Mouse (Mus musculus): ENCODE data around the gene Alx1. TPM values are rescaled to one million over a fixed set of nuclear protein-coding genes. Genes with fewer than 3 reads are reported as not detected.

Gene Alx1
- polyA plus RNA-seq (2012; ENCODE audit: insufficient read depth, insufficient read length, missing spikeins), result not detected in 2 replicates

DNA sequence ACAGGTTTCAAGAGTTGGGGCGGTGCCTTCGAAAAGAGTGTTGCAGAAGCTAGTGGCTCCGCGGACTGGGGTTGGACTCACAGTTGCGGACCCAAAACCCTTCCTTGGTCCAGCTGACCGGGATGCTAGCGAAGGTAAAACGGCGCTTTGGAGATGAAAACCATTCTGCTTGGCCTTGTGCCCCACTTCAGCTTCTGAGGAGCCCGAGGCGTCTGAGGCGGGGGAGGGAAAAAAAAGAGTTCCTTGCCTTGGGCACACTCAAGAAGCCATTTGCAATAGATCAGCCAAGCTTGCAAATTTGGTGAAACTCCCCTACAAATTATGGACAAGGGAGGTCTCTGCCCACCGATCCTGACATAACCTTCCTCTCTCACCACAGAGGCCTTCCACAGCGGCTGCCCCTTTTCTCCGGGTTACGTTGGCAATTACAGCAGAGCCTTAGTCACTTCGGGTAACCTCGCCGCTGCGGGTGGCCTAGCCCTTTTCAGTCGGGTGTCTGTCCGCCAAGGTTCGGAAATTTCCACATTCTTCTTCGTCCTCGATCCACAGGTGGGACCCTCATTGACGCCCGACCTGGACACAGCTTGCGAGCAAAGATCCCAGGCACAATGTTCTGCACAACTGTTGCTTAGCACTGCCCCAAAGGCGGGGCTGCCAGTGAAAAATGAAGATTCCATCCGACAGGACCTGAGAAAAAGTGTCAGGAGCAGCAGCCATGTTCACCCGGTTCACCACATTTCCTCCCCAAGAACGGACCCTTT lies at the start of gene Alx1:
Alx1 (minus strand) TSS at position 486 of the 761 bp plus-strand sequence.
- H3K4me1 ChIP-seq (ENCODE audit: control insufficient read depth, insufficient read depth, insufficient read length, low read length), result peaks cover 3% of the 10 kb centered on the region; the same call in 1 of the 2 replicates
- H3K27ac ChIP-seq (replicated peaks; ENCODE audit: low read depth, low read length), result no peak within 1 kb of the TSS
- no peak within 1 kb of the TSS for H3K4me3 ChIP-seq (ENCODE audit: insufficient read depth, low read depth, low read length)

DNA sequence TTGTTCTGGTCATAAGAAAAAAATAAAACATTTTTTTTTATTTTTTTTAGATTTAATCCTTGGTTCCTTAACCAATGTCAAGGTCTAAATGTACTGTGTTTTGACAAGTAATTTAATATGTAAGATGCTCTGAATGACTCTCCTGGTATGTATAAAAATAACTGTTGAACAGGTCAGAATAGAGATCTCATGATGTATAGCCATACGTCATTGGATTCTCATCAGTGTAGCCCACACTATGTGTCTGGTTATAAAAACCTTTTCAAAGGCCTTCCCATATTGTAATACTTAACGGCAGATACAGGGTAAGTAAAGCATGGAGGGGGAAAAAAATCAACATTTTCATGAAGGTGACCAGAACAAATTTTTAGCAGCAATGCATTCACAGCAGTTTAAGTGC lies 19.6 kb upstream of the Alx1 start:
- no peaks in the 10 kb centered on the region for H3K4me1 ChIP-seq (ENCODE audit: control insufficient read depth, insufficient read depth, insufficient read length, low read length)
- no peak overlapping the region for H3K4me3 ChIP-seq (ENCODE audit: insufficient read depth, low read depth, low read length)
- no peak overlapping the region for H3K27ac ChIP-seq (replicated peaks; ENCODE audit: low read depth, low read length)

DNA sequence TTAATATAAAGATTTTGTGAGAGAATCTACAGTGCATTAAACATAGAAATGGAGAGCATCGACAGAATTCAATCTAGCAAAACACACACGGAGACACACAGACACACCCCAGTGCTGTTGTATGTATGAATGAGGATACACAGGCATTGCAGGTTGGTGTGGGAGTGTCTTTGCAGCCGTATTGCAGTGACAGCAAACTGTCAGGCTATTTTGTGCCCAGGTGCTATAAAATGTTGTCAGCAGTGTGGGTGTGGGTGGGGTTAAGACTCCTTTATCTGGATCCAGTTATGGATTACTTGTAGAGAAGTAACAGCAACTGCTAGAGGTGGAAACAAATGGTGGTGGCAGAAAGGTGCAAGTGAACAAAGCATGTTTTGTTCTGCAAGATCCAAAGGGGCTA lies 16.6 kb upstream of the Alx1 start:
- Histone ChIP-seq H3K4me1 (ENCODE audit: control insufficient read depth, insufficient read depth, insufficient read length, low read length) (no peaks in the 10 kb centered on the region), H3K4me3 (ENCODE audit: insufficient read depth, low read depth, low read length) (no peak overlapping the region), H3K27ac (replicated peaks; ENCODE audit: low read depth, low read length) (no peak overlapping the region)

DNA sequence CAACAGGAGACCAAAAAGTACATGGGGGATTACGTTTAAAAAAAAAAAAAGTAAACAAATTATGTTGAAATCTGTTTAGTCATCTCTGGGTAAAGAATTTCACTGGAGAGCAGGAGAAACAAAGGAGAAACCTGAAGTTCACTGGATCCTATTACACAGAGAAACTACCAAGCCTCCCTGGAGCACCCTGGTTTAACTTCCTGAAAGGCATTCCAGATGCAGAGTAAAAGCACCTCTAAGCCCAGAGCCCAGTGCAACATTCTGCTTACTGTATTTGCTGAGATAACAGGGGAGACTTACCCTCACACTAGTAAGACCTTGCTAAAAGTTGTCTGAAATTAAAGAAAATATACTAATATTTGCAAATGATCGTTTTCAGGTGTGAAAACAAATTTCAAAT lies 15.0 kb upstream of the Alx1 start:
- Histone ChIP-seq H3K4me1 (ENCODE audit: control insufficient read depth, insufficient read depth, insufficient read length, low read length) (no peaks in the 10 kb centered on the region), H3K4me3 (ENCODE audit: insufficient read depth, low read depth, low read length) (no peak overlapping the region), H3K27ac (replicated peaks; ENCODE audit: low read depth, low read length) (no peak overlapping the region)

DNA sequence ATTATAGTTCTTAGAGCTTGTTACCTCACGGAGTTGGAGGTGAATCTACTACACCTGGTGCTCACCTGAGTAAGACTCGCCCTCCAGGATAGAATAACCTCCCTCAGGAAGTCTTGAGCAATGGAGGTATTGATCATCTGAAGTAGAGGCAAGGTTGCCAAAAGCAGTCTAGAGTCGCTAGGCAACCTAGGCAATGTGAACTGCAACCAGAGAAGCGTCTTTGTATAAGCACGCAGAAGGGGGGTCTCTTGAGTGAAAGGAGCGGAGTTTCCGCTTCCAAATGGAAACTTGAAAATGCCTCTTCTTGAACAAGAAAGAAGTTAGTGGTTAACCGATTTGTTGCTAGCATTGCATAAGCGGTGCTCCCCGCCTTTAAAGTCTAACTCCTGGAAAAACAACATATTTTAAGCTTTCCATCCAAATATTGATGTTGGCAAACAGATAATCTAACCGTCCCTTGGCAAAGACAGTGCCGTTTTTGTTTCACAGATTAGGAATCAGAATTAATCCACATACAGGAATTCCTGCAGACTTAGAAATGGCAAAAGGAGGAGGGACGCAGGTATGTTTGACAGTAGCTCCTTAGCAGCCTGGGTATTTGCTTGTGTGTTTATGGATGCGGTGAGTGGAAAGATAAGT lies 5.1 kb upstream of the Alx1 start:
- Histone ChIP-seq H3K4me1 (ENCODE audit: control insufficient read depth, insufficient read depth, insufficient read length, low read length) (no peaks in the 10 kb centered on the region), H3K27ac (replicated peaks; ENCODE audit: low read depth, low read length) (no peak overlapping the region), H3K4me3 (ENCODE audit: insufficient read depth, low read depth, low read length) (no peak overlapping the region)

DNA sequence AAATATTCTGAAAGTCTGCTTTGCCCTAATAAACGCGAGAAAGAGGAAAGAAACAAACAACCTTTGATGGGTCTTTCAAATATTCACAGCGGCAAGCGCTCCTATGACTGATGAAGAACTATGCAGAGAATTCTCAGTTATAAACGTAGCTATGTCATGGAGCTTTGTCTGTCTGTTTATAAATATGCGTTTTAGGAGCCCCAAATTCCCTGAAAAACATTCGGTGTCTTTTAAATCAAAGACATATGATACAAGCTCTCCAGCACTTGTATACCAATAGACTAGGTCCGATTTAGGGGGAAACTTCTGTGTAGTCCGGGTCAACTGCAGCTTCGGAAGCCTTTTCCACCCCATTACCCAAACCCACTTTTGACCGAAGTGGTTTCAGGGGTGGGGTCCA lies 916 bp upstream of the Alx1 start:
- Histone ChIP-seq H3K27ac (replicated peaks; ENCODE audit: low read depth, low read length) (no peak overlapping the region), H3K4me1 (ENCODE audit: control insufficient read depth, insufficient read depth, insufficient read length, low read length) (peaks cover 3% of the 10 kb centered on the region; the same call in 1 of the 2 replicates), H3K4me3 (ENCODE audit: insufficient read depth, low read depth, low read length) (no peak overlapping the region)

DNA sequence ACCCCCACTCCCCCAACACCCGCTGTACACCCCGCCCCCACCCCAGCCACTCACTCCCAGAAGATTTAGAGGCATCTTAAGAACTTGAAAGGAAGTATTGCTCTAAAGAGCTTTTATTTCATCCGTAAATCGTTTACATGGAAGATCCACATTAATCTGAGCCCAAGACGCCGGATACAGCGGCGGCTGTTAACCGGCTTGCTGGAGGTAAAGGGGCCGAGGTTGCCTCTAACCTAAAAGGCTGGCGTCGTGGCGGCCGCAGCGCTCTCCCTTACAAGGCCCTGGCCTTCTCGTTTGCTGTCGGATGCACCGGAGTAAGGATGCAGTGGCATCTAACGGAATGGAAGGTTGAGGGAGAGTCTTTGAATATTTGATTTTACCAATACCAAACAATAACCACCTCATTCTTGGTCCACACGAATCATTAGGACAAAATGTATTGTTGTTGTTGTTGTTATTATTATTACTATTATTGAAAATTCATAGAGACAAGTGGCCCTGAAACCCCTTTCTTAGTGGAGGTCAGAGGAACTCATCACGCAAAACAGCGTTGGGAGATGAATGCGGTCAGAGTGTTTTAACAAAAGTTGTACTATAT lies 784 bp downstream of the Alx1 start:
- H3K4me3 ChIP-seq (ENCODE audit: insufficient read depth, low read depth, low read length), result no peak overlapping the region
- H3K27ac ChIP-seq (replicated peaks; ENCODE audit: low read depth, low read length), result no peak overlapping the region
- H3K4me1 ChIP-seq (ENCODE audit: control insufficient read depth, insufficient read depth, insufficient read length, low read length), result peaks cover 3% of the 10 kb centered on the region; the same call in 1 of the 2 replicates

DNA sequence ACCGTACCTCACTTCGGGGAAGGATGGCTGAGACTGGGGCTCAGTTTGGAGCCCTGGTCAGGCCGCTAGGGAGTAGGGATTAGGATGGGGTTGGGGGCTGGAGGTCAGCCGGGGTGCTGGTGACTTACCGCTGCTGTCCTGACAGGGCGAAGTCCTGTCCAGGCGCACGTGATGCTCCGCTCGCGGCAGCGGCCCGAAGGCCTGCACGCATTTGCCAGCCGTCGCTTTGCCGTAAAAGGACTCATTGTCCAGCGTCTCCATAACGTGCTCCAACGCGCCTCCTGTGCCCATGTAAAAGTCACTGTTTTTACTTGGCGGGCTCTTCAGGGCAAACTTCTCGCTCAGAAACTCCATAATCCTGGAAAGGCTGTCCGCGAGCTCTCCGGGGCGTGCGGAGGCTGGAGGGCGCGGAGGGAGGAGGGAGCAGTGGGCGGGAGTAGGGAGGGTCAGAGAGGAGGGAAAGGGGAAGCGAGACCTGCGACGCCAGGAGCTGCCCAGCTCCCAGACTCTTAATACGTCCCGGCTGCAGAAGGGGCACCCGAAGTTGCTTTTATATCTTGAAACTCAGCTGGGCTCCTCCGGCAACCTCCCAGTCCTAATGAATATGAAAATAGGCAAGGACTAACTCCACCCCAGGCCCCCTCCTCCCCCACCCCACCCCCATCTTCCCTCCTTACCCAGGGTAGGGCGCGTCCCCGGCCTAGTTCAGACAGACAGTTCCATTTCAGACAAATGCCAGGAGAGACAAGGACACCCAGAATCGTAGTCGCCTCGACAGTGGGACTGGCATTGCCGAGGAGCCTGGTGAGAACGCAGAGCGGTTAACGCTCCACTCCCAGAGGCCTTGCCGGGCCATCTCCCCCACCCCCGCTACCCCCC lies 1.5 kb downstream of the Alx1 start:
- Histone ChIP-seq H3K4me3 (ENCODE audit: insufficient read depth, low read depth, low read length) (peak overlapping the region; percentile 13; the same call in 1 of the 2 replicates), H3K27ac (replicated peaks; ENCODE audit: low read depth, low read length) (no peak overlapping the region), H3K4me1 (ENCODE audit: control insufficient read depth, insufficient read depth, insufficient read length, low read length) (peaks cover 3% of the 10 kb centered on the region; the same call in 1 of the 2 replicates)

DNA sequence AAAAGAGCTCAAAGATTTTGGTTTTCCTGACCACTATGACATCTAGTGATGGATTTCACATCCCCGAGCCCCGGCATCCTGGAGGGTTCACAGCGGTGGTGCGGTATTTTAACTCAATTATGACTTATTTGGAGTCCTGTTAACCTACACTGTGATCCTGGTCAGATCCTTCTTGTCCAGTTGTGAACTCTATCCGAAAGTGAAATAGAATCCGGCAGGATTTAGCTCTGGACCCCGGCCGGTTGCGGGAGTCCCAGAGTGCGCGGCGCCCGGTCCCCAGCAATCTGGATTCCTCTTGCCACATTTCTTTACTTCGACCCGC lies 2.1 kb downstream of the Alx1 start:
- H3K4me3 ChIP-seq (ENCODE audit: insufficient read depth, low read depth, low read length), result 0 out of 2 replicates have a peak overlapping the region, but pooled peaks have one; percentile 13
- no peak overlapping the region for H3K27ac ChIP-seq (replicated peaks; ENCODE audit: low read depth, low read length)
- H3K4me1 ChIP-seq (ENCODE audit: control insufficient read depth, insufficient read depth, insufficient read length, low read length), result peaks cover 3% of the 10 kb centered on the region; the same call in 1 of the 2 replicates

DNA sequence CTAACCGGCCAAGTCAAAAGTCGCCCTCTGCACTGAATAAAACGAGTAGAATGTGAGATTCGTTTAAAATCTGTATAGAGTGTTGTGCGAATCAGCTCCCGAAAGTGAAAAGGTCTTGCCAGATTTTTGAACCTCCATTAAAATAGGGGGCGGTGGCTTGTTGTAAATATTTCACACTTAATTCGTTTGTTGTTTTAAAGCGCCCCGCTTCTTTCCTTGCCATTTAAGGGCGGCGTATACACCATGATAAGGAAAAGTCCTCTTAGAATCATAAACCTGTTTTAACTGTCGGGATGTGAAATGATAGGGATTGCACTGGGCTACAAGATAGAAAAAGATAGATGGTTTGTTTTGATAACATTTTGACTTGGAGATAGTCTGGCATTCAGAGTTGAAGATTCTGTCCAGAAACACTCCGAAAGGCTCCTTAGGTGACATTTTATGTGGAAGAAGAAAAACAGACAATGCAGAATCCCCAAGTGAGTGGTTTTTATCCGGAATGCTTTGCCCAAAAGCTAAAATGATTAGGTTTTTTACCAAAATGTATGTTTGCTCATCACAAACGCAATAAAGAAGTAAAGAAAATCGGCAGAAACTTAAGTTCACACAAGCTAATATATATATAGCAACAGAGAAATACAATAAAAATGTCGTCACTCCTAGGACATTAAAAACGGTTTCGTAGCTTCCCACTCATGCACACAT lies 2.6 kb downstream of the Alx1 start:
- peaks cover 3% of the 10 kb centered on the region; the same call in 1 of the 2 replicates for H3K4me1 ChIP-seq (ENCODE audit: control insufficient read depth, insufficient read depth, insufficient read length, low read length)
- H3K4me3 ChIP-seq (ENCODE audit: insufficient read depth, low read depth, low read length), result no peak overlapping the region
- no peak overlapping the region for H3K27ac ChIP-seq (replicated peaks; ENCODE audit: low read depth, low read length)

DNA sequence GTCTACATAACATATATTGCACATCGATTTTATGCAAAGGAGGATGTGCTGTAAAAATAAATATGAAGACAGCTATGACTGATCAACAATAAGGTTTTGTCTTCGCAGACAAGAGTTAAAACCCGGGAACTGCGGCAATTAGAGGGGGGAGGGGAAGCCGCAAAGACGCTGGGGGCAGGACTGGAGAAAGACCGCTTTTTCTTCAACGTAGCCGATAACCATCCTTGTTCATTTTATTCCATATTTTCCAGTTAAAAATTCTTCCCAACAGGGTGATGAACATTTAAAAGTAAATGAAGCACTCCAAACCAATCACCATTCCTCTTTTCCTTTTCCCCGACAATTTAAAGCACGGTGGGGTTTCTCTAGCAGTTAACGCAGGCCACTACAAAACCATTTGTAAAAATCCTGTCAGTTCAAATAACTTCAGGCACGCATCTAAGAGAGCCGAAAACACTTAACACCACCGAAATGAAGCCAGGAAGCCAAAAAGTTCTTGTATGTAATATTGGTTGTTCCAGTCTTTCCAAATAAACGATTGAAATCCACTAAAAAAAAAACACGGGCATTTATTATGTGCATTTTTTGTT lies 3.3 kb downstream of the Alx1 start:
- no peak overlapping the region for H3K27ac ChIP-seq (replicated peaks; ENCODE audit: low read depth, low read length)
- H3K4me1 ChIP-seq (ENCODE audit: control insufficient read depth, insufficient read depth, insufficient read length, low read length), result peaks cover 3% of the 10 kb centered on the region; the same call in 1 of the 2 replicates
- no peak overlapping the region for H3K4me3 ChIP-seq (ENCODE audit: insufficient read depth, low read depth, low read length)

DNA sequence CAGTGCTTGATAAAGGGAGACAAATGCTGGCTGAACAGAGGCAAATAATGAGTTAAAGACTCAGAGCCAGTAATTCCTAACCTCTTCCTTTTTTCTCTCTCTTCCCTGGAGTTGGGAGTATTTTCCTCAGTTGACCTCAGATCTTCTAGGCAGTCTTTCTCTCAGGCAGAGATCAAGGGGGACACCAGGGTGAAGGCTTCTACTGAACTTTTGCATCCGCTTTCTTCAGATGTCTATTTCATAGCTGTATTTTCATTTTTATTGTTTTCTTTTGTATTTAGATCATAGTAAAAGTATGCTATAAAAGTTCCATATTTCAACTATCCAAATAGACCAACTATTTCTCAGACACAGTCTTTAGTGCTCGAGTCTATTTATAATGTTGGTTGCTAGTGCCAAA lies 27.5 kb downstream of the Alx1 start:
- no peak overlapping the region for H3K27ac ChIP-seq (replicated peaks; ENCODE audit: low read depth, low read length)
- no peak overlapping the region for H3K4me3 ChIP-seq (ENCODE audit: insufficient read depth, low read depth, low read length)
- H3K4me1 ChIP-seq (ENCODE audit: control insufficient read depth, insufficient read depth, insufficient read length, low read length), result no peaks in the 10 kb centered on the region

DNA sequence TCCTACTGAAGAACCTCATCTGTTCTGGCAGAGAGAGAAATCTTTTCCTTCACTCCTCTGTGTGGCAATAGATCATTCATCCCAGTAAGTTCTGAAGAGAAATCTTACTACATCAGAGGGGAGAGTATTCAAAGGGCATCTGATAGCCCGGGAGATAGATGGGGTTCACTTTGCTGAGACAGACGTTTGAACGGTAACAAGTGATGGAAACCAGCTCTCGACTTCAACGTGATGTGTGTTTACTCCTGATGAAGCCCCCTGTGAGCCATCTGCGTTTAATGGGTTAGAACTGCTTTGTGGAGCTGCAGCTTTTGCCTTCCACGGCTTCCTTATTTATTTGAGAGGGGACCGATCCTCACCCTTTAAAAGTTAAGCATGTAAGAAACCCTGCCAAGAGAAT lies 29.1 kb downstream of the Alx1 start:
- Histone ChIP-seq H3K4me1 (ENCODE audit: control insufficient read depth, insufficient read depth, insufficient read length, low read length) (no peaks in the 10 kb centered on the region), H3K4me3 (ENCODE audit: insufficient read depth, low read depth, low read length) (no peak overlapping the region), H3K27ac (replicated peaks; ENCODE audit: low read depth, low read length) (no peak overlapping the region)

DNA sequence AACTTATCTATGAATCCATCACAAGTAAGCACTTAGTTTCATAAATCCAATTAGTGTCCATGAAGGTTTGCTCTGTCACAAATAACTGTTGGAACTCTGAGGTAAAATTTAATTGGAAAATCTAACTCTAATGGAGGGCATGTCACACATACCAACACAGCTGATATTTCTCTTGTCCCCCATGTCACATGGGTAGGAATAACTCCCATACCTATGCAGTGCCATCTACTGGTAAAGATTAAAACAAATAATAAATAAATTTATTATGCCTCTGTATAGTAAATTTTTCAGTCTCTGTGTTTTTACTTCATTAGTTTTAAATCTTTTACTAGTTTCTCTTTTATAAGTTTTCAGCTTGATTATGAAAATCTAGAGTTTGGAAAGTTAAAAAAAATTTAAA lies 30.4 kb downstream of the Alx1 start:
- H3K27ac ChIP-seq (replicated peaks; ENCODE audit: low read depth, low read length), result no peak overlapping the region
- no peaks in the 10 kb centered on the region for H3K4me1 ChIP-seq (ENCODE audit: control insufficient read depth, insufficient read depth, insufficient read length, low read length)
- H3K4me3 ChIP-seq (ENCODE audit: insufficient read depth, low read depth, low read length), result no peak overlapping the region

Measured in brown adipose tissue, adult 24 weeks (tissue).